Mouse (Mus musculus) frontal cortex, adult (tissue): ENCODE data around the gene Krtap6-2.

ENCODE experiments used
- ATAC-seq: cut with Nextera tagmentation; 2 replicates; pipeline ENCODE4 v1.9.2; 2017; ENCODE audit warnings: mild to moderate bottlenecking, moderate library complexity, mixed read lengths; ENCODE audit not compliant: low TSS enrichment

Krtap6-2 gene

GRCm38 (mm10) chr16:89420011-89420410, at the start of gene Krtap6-2:
TSS of gene Krtap6-2 (minus strand) at chr16:89420111.
- no peak for ATAC-seq

- ATAC-seq = no peak
Observed at GRCm38 (mm10) chr16:89461189-89461588, 41.3 kb upstream of the Krtap6-2 start.

- ATAC-seq = no peak
Observed at GRCm38 (mm10) chr16:89429586-89429985, 9.7 kb upstream of the Krtap6-2 start.

- no peak for ATAC-seq
Observed at GRCm38 (mm10) chr16:89425310-89425709, 5.4 kb upstream of the Krtap6-2 start.

GRCm38 (mm10) chr16:89416311-89416710, 3.6 kb downstream of the Krtap6-2 start:
- no peak for ATAC-seq

GRCm38 (mm10) chr16:89410345-89411068, 9.4 kb downstream of the Krtap6-2 start:
- no peak for ATAC-seq

- ATAC-seq = no peak
Observed at GRCm38 (mm10) chr16:89403768-89404167, 16.1 kb downstream of the Krtap6-2 start, which contains the start of gene Krtap21-1. TSS of gene Krtap21-1 (minus strand) at chr16:89403868.

- no peak for ATAC-seq
Observed at GRCm38 (mm10) chr16:89372734-89373461, 47.0 kb downstream of the Krtap6-2 start.
